In the genomic region with DNA sequence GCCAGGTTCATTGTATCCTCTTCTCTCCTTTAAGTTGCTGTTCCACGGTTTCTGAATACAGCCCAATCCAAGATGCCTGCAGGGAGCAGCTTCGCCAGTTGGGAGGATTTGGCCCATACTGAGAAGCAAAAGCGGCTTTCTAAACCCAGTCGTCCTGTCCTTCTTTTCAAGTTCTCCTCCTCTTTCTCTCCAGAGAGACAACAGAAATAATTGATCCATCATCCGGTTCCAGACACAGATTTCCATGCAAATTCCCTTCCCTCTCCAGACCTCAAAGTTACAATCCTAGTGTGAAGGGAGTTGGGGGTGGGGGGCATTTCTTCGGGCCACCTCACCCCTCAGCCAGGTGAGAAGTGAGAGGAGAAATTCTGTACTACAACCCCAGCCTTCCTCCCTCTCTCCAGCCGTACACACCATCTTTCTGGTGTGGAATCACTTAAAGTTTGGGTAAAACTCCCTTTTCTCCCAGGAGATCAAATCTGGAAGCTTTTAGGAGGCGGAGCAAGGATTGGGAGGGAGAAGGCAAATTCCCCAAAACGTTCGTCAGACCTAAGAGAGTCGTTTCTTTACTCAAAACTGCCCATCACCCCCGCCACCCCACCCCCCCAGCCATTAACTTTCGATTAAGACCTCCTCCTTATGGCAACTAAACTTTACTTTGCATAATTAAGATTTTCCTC, we compare ENCODE assay signal across 8 mouse cellular contexts. TPM values are rescaled to one million over a fixed set of nuclear protein-coding genes. Genes with fewer than 3 reads are reported as not detected.
DNase-seq lines count a peak whose midpoint lies in the region; ATAC-seq and TF ChIP-seq lines count a peak whose summit lies in the region.

No protein-coding gene starts in this region.

- 13% methylated on average over 13 of the region's 13 CpGs for WGBS in kidney, adult 2 months
- WGBS in macrophage (ENCODE audit: missing documents) = 16% methylated on average over 11 of the region's 13 CpGs

- no peak for TF ChIP-seq CTCF in kidney, adult 2 months (conservative IDR thresholded peaks at IDR 0.05; ENCODE audit: insufficient read depth, insufficient read length, low read depth, low read length)

- H3K27me3 ChIP-seq in kidney, adult 2 months (replicated peaks; ENCODE audit: control insufficient read depth, insufficient read depth, low read length) = no peaks in the 10 kb centered on the region; the same call in 1 of the 2 replicates

- peak overlapping the region; percentile 14; the same call in 1 of the 2 replicates for H3K27ac ChIP-seq in kidney, adult 2 months (ENCODE audit: insufficient read depth, low read depth, low read length)
- no peak overlapping the region for H3K27ac ChIP-seq in macrophage

- intact Hi-C loops in heart, postnatal 10 days (cut with DNase I) = no loop called here

- ATAC-seq in cerebellum, adult (ENCODE audit: insufficient number of reproducible peaks, low FRiP score, low TSS enrichment) = no peak

- H3K4me1 ChIP-seq in kidney, adult 2 months (ENCODE audit: control insufficient read depth, insufficient read depth, low read length) = no peaks in the 10 kb centered on the region

- no peaks in the 10 kb centered on the region for H3K79me2 ChIP-seq in macrophage (ENCODE audit: inconsistent target)

- peak overlapping the region; percentile 73 for H3K4me3 ChIP-seq in kidney, adult 2 months (ENCODE audit: insufficient read depth, low read depth, low read length)
- H3K4me3 ChIP-seq in macrophage (ENCODE audit: inconsistent target) = peak overlapping the region; percentile 23

- DNase-seq in kidney, adult 2 months = no peak
- DNase-seq in kidney, postnatal 10 days = no peak
- peak; percentile 86 for DNase-seq in embryo, embryonic 9.5 days (ENCODE audit: extremely low spot score)
- DNase-seq in heart, postnatal 10 days = peak; percentile 61 to 72
- DNase-seq in cerebellum, adult 11 months = no peak
- no peak for DNase-seq in spleen, adult 12 weeks (ENCODE audit: low spot score)

- TF ChIP-seq POLR2A in kidney, adult 2 months (IDR thresholded peaks at IDR 0.05; ENCODE audit: low read depth, low read length) = no peak

- H3K36me3 ChIP-seq in kidney, adult 2 months (ENCODE audit: control insufficient read depth, insufficient read depth, low read length) = no peaks in the 10 kb centered on the region
- H3K36me3 ChIP-seq in macrophage (ENCODE audit: inconsistent target) = no peaks in the 10 kb centered on the region

RNA-seq across cellular contexts. Expression of a gene that starts 1.2 kb away (rescaled TPM):
- 8.5 and 12.2 TPM in 2 replicates for polyA plus RNA-seq in kidney, adult 2 months (2012; rRNA removed)
- total RNA-seq in heart, postnatal 10 days (2021) = 10 to 100 TPM; 11.1 to 15.7 TPM
- total RNA-seq in macrophage (2018; cell fraction: chromatin; rRNA removed) = 1 to 10 TPM in 1 of 26 experiments, not detected in 25; 7.8 TPM
- total RNA-seq in macrophage (2018; cell fraction: cytosol; rRNA removed) = under 1 TPM in 1 of 26 experiments, not detected in 25; 0.06 TPM
- 1 to 10 TPM in 1 of 26 experiments, not detected in 25; 1.0 TPM for total RNA-seq in macrophage (2018; cell fraction: nucleus; rRNA removed)
- not detected in 3 replicates for polyA plus RNA-seq in macrophage (2018)

RNA-seq across cellular contexts. Expression of a gene that starts 23.7 kb away (rescaled TPM):
- polyA plus RNA-seq in kidney, adult 2 months (2012; rRNA removed) = 0.59 and 0.68 TPM in 2 replicates
- 1 to 10 TPM; 1.7 to 2.8 TPM for total RNA-seq in heart, postnatal 10 days (2021)
- not detected for total RNA-seq in macrophage (2018; cell fraction: chromatin; rRNA removed)
- total RNA-seq in macrophage (2018; cell fraction: cytosol; rRNA removed) = not detected
- not detected for total RNA-seq in macrophage (2018; cell fraction: nucleus; rRNA removed)
- polyA plus RNA-seq in macrophage (2018) = not detected in 3 replicates

RNA-seq across cellular contexts. Expression of a gene that starts 46.8 kb away (rescaled TPM):
- polyA plus RNA-seq in kidney, adult 2 months (2012; rRNA removed) = 11.6 and 12.4 TPM in 2 replicates
- total RNA-seq in heart, postnatal 10 days (2021) = 10 to 100 TPM; 25.2 to 28.2 TPM
- 100 to 1,000 TPM in 20 of 26 experiments, 10 to 100 TPM in 6; 74.3 to 184 (median 128) TPM for total RNA-seq in macrophage (2018; cell fraction: chromatin; rRNA removed)
- total RNA-seq in macrophage (2018; cell fraction: cytosol; rRNA removed) = 10 to 100 TPM; 13.1 to 27.5 (median 21.1) TPM
- 10 to 100 TPM; 31.1 to 92.0 (median 53.1) TPM for total RNA-seq in macrophage (2018; cell fraction: nucleus; rRNA removed)
- 14.4 to 21.0 TPM (median 17.4 TPM) in 3 replicates for polyA plus RNA-seq in macrophage (2018)

Comparison
In these comparisons a context has a peak if more than half of its experiments do, and no peak if none do; other contexts are left out.
1. DNase-seq: peak in embryo, embryonic 9.5 days (single experiment) and heart, postnatal 10 days (2 of 2); none in kidney, adult 2 months (single experiment), kidney, postnatal 10 days (single experiment), cerebellum, adult 11 months (single experiment) and spleen, adult 12 weeks (single experiment).